Mouse (Mus musculus) neural tube, embryonic 13.5 days (tissue): ENCODE results near the gene Kbtbd12. TPM values are rescaled to one million over a fixed set of nuclear protein-coding genes. Genes with fewer than 3 reads are reported as not detected.
A peak's percentile ranks its signal among the peaks of the same experiment; 100 is the strongest.

Experiments used
- ATAC-seq: fragments of 200-750 bp; cut with Nextera tagmentation; 2 replicates; pipeline ENCODE4 v1.8.0; 2017; ENCODE audit warnings: low read depth, mild to moderate bottlenecking, moderate TSS enrichment, moderate library complexity
- H3K27ac ChIP-seq: fragments of 300-500 bp; sonication (generic); replicated peaks from 2 replicates; pipeline ENCODE4 v1.5.1; 2015; ENCODE audit warnings: moderate library complexity, mild to moderate bottlenecking, inconsistent platforms
- H3K27me3 ChIP-seq: fragments of 300-500 bp; sonication (generic); 2 replicates; pipeline ENCODE4 v1.6.1; 2015; ENCODE audit warnings: mild to moderate bottlenecking, inconsistent platforms
- H3K36me3 ChIP-seq: fragments of 300-500 bp; sonication (generic); 2 replicates; pipeline ENCODE4 v1.6.1; 2015; ENCODE audit warnings: mild to moderate bottlenecking, inconsistent platforms
- H3K4me1 ChIP-seq: fragments of 300-500 bp; sonication (generic); replicated peaks from 2 replicates; pipeline ENCODE4 v1.6.1; 2015; ENCODE audit warnings: inconsistent platforms
- H3K4me2 ChIP-seq: fragments of 300-500 bp; sonication (generic); 2 replicates; pipeline ENCODE4 v1.6.1; 2015; ENCODE audit warnings: inconsistent platforms, mild to moderate bottlenecking, moderate library complexity
- H3K4me3 ChIP-seq: fragments of 300-500 bp; sonication (generic); 2 replicates; pipeline ENCODE4 v1.5.1; 2015; ENCODE audit warnings: mild to moderate bottlenecking, inconsistent platforms
- H3K9ac ChIP-seq: fragments of 300-500 bp; sonication (generic); 2 replicates; pipeline ENCODE4 v1.6.1; 2015; ENCODE audit warnings: moderate library complexity, mild to moderate bottlenecking, inconsistent platforms
- H3K9me3 ChIP-seq: fragments of 300-500 bp; sonication (generic); 2 replicates; pipeline ENCODE4 v1.6.1; 2016; ENCODE audit warnings: inconsistent platforms
- WGBS: fragments of 180-500 bp; shearing (Covaris S2); methylation state at CpG from one replicate; pipeline ENCODE4 v1.1.7; 2015; 5-methylcytosine and 5-hydroxymethylcytosine counted together
- polyA plus RNA-seq: library from polyadenylated mRNA; unstranded; fragments of >200 nt; fragmentation: Nextera tagmentation; extraction: Ambion mirVana; gene quantifications from 2 replicates; pipeline ENCODE4 v1.2.1, GENCODE M21; 2015

The Kbtbd12 gene
- polyA plus RNA-seq, 1 experiment from 2014 or later, result not detected

DNA sequence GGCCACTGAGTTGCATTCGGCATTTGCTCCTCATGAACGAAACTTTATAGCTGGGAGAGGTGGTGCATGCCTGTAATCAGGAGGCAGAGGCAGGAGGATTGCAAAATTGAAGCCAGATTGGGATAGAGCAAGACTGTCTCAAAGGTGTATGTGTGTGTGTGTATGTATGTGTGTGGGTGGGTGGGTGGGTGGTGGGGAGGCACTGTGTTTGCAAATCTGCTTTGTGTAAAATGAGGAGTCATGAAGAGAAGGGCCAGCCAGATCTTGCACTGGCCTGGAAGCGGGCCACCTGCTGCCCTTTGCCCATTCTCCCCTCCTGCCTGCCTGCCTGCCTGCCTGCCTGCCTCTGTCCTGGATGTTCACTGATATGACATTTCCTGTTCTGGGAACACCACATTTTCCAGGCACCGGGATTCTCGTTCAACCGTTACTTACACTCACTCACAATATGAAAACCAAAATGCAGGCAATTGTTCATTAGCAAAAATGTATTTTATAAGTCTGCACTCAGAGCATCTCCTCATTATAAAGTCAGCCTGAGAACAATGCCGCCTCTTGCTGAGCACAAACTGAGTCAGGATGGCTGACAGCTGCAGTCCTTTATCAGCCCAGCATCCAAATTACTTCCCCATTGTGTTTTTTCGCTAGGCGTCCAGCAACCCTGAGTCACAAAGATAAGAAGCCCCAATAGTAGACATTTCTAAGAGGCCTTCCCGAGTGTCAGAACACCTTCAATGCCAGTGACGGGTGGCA, 92.9 kb downstream of the Kbtbd12 start:
- Histone ChIP-seq H3K9me3 (no peaks in the 10 kb centered on the region), H3K9ac (peak overlapping the region; percentile 42; the same call in 1 of the 2 replicates)
- 33% methylated on average over 11 of the region's 11 CpGs for WGBS

DNA sequence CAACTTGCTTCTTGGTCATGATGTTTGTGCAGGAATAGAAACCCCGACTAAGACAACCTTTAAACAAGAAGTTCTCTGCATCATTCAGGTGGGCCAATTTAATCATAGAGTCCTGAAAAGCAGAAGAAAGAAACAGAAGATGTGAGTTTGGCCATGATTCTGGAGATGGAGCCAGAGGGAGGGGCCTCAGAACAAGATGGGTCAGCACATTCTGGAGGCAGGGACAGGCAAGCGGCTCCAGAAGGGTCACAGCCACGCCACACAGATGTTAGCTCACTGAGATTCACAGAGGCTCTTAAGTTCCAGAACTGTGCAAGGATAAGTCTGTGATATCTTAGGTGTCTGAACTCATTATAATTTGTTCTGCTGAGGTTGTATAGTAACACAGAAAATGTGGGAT, 93.5 kb downstream of the Kbtbd12 start:
- WGBS, result 76% methylated on average over 3 of the region's 3 CpGs
- Histone ChIP-seq H3K9ac (no peak overlapping the region), H3K9me3 (no peaks in the 10 kb centered on the region), H3K4me1 (peaks cover 10% of the 10 kb centered on the region), H3K36me3 (no peaks in the 10 kb centered on the region), H3K27ac (no peak overlapping the region), H3K27me3 (peaks cover 21% of the 10 kb centered on the region), H3K4me3 (no peak overlapping the region), H3K4me2 (no peak overlapping the region)
- ATAC-seq, result no peak

More for the DNA sequence above, 92.9 kb downstream of the Kbtbd12 start:
- H3K36me3 ChIP-seq, result no peaks in the 10 kb centered on the region
- no peak overlapping the region for H3K4me2 ChIP-seq
- peaks cover 10% of the 10 kb centered on the region for H3K4me1 ChIP-seq
- H3K27me3 ChIP-seq, result peaks cover 21% of the 10 kb centered on the region
- no peak for ATAC-seq
- no peak overlapping the region for H3K4me3 ChIP-seq
- H3K27ac ChIP-seq, result no peak overlapping the region

DNA sequence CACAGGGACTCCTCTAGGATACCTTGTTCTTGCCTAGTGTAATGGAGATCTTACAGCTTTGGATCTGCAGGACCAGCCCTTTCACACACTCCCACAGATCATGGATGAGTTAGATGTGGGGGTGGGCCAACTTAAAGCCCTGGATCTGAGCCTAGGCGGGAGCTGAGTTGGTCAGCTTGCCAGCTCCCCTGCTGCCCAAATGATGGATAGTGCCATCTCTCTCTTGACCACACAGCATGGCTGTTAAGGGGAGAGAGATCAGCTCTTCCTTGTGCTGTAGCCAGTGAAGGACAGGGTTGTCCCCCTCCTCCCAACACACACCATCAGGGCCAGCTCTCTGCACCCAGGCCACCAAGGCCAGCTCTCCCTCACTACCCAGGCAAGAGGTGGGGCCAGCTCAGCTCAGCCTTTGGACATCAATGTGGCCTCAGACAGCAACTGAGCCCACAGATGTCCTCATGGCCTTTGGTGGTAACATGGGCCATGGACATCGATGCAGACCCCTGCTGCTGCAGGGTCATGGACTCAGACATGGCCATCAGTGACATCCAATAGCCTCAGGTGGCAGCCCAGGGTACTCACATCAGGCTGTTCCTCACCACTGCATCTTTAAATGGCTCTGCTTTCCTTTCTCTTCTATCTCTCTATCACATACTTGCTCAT, 97.5 kb downstream of the Kbtbd12 start:
- Histone ChIP-seq H3K36me3 (no peaks in the 10 kb centered on the region), H3K4me3 (no peak overlapping the region), H3K4me2 (no peak overlapping the region), H3K9me3 (no peaks in the 10 kb centered on the region), H3K27ac (no peak overlapping the region), H3K4me1 (peaks cover 5% of the 10 kb centered on the region), H3K27me3 (peaks cover 3% of the 10 kb centered on the region; the same call in 1 of the 2 replicates), H3K9ac (no peak overlapping the region)
- WGBS, result 60% methylated on average over 2 of the region's 2 CpGs
- ATAC-seq, result no peak

DNA sequence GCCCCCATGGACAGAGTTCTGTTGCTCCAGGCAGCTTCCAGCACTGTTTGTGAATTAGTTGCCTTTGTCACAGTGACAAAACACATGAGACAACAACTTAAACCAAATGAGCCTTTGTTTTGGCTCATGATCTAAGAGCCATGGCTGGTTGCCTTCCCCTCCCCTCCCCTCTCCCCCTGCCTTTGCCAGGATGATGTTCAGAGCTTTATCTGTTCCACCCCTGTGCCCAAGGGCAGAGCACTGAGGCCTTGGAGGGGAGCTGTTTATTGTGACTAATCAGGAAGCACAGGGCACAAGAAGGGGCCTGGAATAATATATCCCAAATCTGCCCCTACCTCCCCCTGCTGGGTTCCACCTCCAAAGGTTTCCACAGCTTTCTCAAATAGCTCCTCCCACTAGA, 107.4 kb downstream of the Kbtbd12 start:
- Histone ChIP-seq H3K9ac (no peak overlapping the region), H3K27ac (no peak overlapping the region), H3K36me3 (no peaks in the 10 kb centered on the region), H3K4me1 (no peaks in the 10 kb centered on the region), H3K4me3 (no peak overlapping the region), H3K9me3 (no peaks in the 10 kb centered on the region), H3K27me3 (peaks cover under 1% of the 10 kb centered on the region), H3K4me2 (no peak overlapping the region)
- ATAC-seq, result no peak

DNA sequence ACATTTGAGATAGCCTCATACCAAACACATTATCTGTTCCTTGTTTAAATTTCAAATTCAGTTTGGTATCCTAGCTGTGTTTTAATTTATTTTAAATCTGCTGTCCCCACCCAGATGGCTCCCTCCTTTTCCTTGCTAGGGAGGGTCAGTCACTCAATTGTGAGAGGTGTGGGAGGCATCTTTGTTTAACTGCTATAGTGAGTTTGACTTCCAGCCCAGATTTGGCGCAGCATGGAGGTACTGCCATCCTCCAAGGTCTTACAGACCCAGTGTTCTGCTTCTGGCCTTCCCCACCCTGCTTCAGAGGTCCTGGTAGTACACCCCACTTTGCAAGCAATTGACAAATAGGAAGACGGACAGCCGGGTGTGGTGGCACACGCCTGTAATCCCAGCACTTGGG, 113.7 kb downstream of the Kbtbd12 start:
- Histone ChIP-seq H3K27ac (no peak overlapping the region), H3K9ac (no peak overlapping the region), H3K36me3 (no peaks in the 10 kb centered on the region), H3K9me3 (no peaks in the 10 kb centered on the region), H3K4me2 (no peak overlapping the region), H3K27me3 (no peaks in the 10 kb centered on the region; the same call in 1 of the 2 replicates), H3K4me1 (peaks cover 9% of the 10 kb centered on the region), H3K4me3 (no peak overlapping the region)
- no peak for ATAC-seq
- WGBS, result 92% methylated on average over 4 of the region's 4 CpGs

DNA sequence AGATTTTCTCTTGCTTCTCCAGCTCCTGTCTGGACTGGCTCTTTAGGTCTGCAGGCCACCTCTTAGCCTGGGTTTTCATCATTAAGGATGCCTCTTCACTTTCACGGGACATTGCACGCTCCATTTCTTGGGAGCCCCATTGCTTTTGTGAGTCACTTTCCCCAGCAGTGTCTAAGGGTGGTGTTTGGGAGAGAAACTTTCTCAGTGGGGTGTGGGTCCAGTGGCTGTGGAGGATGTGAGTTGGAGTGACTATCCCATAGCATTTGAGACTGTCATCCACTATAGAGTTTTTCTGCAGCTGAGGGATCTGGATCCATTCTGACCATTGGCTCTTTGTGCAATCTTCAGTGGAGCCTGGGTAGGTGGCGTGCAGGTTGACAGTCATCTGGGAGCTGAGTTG, 114.3 kb downstream of the Kbtbd12 start:
- Histone ChIP-seq H3K27ac (no peak overlapping the region), H3K4me2 (no peak overlapping the region), H3K9ac (no peak overlapping the region), H3K4me3 (no peak overlapping the region), H3K27me3 (no peaks in the 10 kb centered on the region; the same call in 1 of the 2 replicates), H3K9me3 (no peaks in the 10 kb centered on the region), H3K4me1 (peaks cover 9% of the 10 kb centered on the region), H3K36me3 (no peaks in the 10 kb centered on the region)
- 93% methylated on average over 3 of the region's 3 CpGs for WGBS
- no peak for ATAC-seq

DNA sequence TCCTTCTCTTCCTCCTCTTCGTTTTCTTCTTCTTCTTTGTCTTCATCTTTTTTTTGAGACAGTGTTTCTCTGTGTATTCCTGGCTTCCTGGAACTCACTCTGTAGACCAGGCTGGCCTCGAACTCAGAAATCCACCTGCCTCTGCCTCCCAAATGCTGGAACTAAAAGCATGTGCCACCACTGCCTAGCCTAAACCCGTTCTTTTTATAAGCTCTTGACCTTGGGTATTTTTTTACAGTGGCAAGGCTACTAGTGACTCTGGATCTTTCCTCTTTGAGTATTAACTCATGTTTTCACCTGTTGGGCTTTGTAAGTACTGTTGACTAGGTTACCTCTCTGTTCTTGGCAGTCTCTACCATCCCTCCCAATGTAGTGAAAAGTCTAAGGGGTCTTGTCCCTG, 114.7 kb downstream of the Kbtbd12 start:
- Histone ChIP-seq H3K9ac (no peak overlapping the region), H3K9me3 (no peaks in the 10 kb centered on the region), H3K36me3 (no peaks in the 10 kb centered on the region), H3K27ac (no peak overlapping the region), H3K4me1 (peaks cover 9% of the 10 kb centered on the region), H3K27me3 (no peaks in the 10 kb centered on the region; the same call in 1 of the 2 replicates), H3K4me3 (no peak overlapping the region), H3K4me2 (no peak overlapping the region)
- WGBS, result 76% methylated on average over 3 of the region's 3 CpGs
- no peak for ATAC-seq

DNA sequence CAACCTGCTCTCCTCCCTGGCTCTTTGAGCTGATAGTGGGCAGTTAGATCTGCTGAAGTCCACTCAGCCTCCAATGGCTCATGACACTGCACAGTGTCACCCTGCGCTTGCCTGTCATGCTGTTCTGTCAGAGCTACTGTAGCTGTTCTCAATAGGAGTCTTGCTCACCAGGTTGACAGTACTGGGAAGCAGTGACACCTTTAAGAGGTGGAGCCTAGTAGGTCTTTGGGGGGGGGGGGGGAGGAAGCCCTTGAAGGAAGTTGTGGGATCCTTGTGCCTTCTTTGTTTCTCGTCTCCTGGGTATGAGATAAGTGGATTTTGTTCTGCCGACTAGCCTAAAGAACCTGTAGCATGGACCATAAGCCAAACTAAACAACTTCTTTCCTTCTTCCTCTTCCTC, 115.1 kb downstream of the Kbtbd12 start:
- H3K4me1 ChIP-seq, result peaks cover 14% of the 10 kb centered on the region
- no peaks in the 10 kb centered on the region for H3K36me3 ChIP-seq
- H3K27ac ChIP-seq, result no peak overlapping the region
- no peaks in the 10 kb centered on the region; the same call in 1 of the 2 replicates for H3K27me3 ChIP-seq
- no peak overlapping the region for H3K4me2 ChIP-seq
- H3K9ac ChIP-seq, result no peak overlapping the region
- H3K9me3 ChIP-seq, result no peaks in the 10 kb centered on the region
- WGBS, result 81% methylated on average over 3 of the region's 3 CpGs
- no peak for ATAC-seq
- H3K4me3 ChIP-seq, result no peak overlapping the region

DNA sequence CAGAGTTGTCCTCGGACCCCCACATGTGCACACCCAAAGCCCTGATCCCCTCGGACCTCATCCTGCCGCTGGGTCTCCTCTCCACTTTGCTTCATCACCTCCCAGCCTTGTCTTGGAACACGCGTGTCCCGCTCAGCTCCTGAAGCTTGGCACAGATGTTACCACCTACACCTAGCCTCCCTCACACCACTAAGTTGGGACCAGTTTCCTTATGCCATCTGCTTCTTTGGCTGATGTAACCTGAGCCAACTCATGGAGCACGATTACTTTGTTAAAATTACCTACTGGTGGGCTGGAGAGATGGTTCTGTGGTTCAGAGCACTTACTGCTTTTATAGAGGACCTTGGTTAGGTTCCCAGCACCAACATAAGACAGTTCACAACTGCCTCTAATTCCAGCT, 115.9 kb downstream of the Kbtbd12 start:
- Histone ChIP-seq H3K9ac (no peak overlapping the region), H3K36me3 (no peaks in the 10 kb centered on the region), H3K9me3 (no peaks in the 10 kb centered on the region), H3K4me3 (no peak overlapping the region), H3K4me2 (no peak overlapping the region), H3K4me1 (peaks cover 22% of the 10 kb centered on the region), H3K27ac (no peak overlapping the region), H3K27me3 (no peaks in the 10 kb centered on the region)
- WGBS, result 86% methylated on average over 7 of the region's 7 CpGs
- ATAC-seq, result no peak

DNA sequence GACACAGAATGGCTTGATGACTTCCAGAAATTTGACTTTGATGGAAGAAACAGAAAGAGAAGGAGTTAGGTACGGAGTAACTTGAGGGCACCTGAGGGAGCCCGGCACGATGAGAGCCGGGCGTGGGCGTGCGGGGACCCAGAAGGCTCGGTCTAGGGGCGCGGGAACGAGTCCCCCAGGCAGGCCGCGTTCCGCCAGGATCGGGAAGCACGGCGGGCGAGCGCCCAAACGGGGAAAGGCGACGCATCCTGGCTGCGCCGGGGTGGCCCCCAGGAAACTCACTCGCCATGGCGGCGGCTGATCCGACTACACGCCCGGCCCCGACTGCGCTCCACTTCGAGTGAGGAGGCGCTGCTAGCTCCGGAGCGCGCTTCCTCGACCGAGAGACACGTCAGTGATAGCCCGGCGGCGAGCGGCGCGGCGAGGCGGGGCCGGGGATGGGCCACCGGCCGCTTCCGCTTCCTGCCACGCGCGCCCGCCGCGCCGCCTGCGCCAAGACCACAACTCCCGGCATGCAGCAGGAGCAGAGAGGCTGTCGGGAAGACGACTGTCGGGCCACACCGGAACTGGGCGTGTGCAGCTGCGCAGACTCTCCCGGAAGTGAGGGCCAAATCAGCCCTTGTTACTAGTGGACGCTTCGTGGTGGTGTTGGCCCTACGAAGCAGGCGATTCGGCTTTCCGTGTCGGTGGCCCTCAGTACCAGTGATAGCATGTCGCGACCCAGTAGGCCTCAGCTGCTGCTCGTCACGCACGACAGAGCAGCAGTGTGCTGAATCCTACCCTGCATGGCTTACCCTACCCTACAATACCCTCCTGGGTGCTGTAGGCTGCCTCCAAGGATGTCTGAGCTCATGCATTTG, 119.1 kb downstream of the Kbtbd12 start, which contains the start of gene Sec61a1:
Gene Sec61a1, minus strand, starts transcription at position 502 of the 860 bp plus-strand sequence.
- WGBS, result under 1% methylated on average over 79 of the region's 80 CpGs
- Histone ChIP-seq H3K27ac (peak within 1 kb of the TSS; percentile 93), H3K4me3 (peak within 1 kb of the TSS; percentile 96), H3K4me2 (peak within 1 kb of the TSS; percentile 95), H3K27me3 (no peaks in the 10 kb centered on the region), H3K9ac (peak within 1 kb of the TSS; percentile 92), H3K4me1 (peaks cover 33% of the 10 kb centered on the region), H3K9me3 (no peaks in the 10 kb centered on the region), H3K36me3 (peaks cover 26% of the 10 kb centered on the region)
- peak; percentile 98 for ATAC-seq

DNA sequence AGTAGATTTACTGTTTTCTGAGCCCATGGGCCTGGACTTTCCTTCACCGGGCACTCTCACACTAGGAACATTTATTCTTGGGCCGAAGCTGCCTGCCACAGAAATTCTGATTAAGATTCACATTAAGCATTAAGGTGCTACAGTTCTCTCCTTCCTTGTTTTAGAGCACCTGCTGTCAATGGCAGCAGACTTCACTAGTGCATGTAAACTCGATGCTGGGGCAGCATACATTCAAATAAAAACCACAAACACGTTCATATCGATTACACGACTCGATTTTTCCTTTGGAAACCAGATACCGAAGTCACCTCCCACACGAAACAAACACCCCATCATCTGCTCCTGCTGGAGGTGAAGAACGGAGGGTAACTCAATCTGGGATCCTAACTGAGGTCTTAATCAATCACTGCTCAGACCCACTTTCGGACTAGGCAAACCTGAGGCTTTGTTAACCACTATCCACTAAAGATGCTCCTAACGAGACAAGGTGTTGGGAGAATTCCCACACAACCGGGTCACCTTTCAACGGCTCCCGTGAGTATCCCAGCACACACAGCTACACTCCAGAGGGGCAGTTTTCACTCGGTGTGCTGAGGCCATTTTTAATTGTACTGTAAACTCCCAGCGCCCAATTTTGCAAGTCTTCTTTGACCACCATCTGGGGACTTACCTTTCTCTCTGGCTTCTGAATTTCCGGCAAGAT, 119.9 kb downstream of the Kbtbd12 start:
- ATAC-seq, result no peak
- no peaks in the 10 kb centered on the region for H3K9me3 ChIP-seq
- peak overlapping the region; percentile 92 for H3K9ac ChIP-seq
- H3K4me1 ChIP-seq, result peaks cover 33% of the 10 kb centered on the region
- H3K4me2 ChIP-seq, result peak overlapping the region; percentile 95
- no peaks in the 10 kb centered on the region for H3K27me3 ChIP-seq
- peaks cover 32% of the 10 kb centered on the region for H3K36me3 ChIP-seq
- 12% methylated on average over 18 of the region's 18 CpGs for WGBS
- peak overlapping the region; percentile 93 for H3K27ac ChIP-seq
- H3K4me3 ChIP-seq, result peak overlapping the region; percentile 96
